Mouse (Mus musculus) hindbrain, embryonic 16.5 days (tissue): Measurements from ENCODE around the gene Trim24. TPM values are rescaled to one million over a fixed set of nuclear protein-coding genes. Genes with fewer than 3 reads are reported as not detected.
"Not testable (repeated sequence)": the region's sequence is repeated elsewhere in the genome, so short reads cannot be mapped to it uniquely, and the experiment has no call there.

ENCODE experiments used
- ATAC-seq: fragments of 200-750 bp; cut with Nextera tagmentation; 2 replicates; pipeline ENCODE4 v1.8.0; 2017; ENCODE audit warnings: moderate TSS enrichment, moderate library complexity
- H3K27ac ChIP-seq: fragments of 300-500 bp; sonication (generic); 2 replicates; pipeline ENCODE4 v1.5.1; 2014; ENCODE audit warnings: low read depth, mild to moderate bottlenecking, control low read depth, low read length, moderate library complexity
- H3K27me3 ChIP-seq: fragments of 300-500 bp; sonication (generic); replicated peaks from 2 replicates; pipeline ENCODE4 v1.6.1; 2014; ENCODE audit warnings: low read length; ENCODE audit not compliant: control insufficient read depth, insufficient read depth
- H3K36me3 ChIP-seq: fragments of 300-500 bp; sonication (generic); 2 replicates; pipeline ENCODE4 v1.6.1; 2014; ENCODE audit warnings: mild to moderate bottlenecking, low read length, moderate library complexity, mixed read lengths; ENCODE audit not compliant: control insufficient read depth, insufficient read depth
- H3K4me1 ChIP-seq: fragments of 300-500 bp; sonication (generic); 2 replicates; pipeline ENCODE4 v1.6.1; 2014; ENCODE audit warnings: low read depth, low read length; ENCODE audit not compliant: control insufficient read depth, insufficient read depth
- H3K4me2 ChIP-seq: fragments of 300-500 bp; sonication (generic); 2 replicates; pipeline ENCODE4 v1.6.1; 2014; ENCODE audit warnings: mild to moderate bottlenecking, low read length, control low read depth, moderate library complexity
- H3K4me3 ChIP-seq: fragments of 300-500 bp; sonication (generic); 2 replicates; pipeline ENCODE4 v1.5.1; 2014; ENCODE audit warnings: mild to moderate bottlenecking, low read length, control low read depth, moderate library complexity
- H3K9ac ChIP-seq: fragments of 300-500 bp; sonication (generic); 2 replicates; pipeline ENCODE4 v1.6.1; 2014; ENCODE audit warnings: low read depth, mild to moderate bottlenecking, control low read depth, low read length, moderate library complexity
- H3K9me3 ChIP-seq: fragments of 300-500 bp; sonication (generic); 2 replicates; pipeline ENCODE4 v1.6.1; 2014; ENCODE audit warnings: mild to moderate bottlenecking, low read length, moderate library complexity; ENCODE audit not compliant: control insufficient read depth
- WGBS: fragments of 180-500 bp; shearing (Covaris S2); extraction: QIAGEN DNeasy Blood & Tissue Kit; methylation state at CpG from one replicate; pipeline ENCODE4 v1.1.7; 2014; 5-methylcytosine and 5-hydroxymethylcytosine counted together
- polyA plus RNA-seq: library from polyadenylated mRNA; unstranded; fragments of >200 nt; fragmentation: Nextera tagmentation; extraction: Ambion mirVana; gene quantifications from 2 replicates; pipeline ENCODE4 v1.2.1, GENCODE M21; 2015

Gene Trim24
- polyA plus RNA-seq, result 13.2 and 15.9 TPM in 2 replicates

DNA sequence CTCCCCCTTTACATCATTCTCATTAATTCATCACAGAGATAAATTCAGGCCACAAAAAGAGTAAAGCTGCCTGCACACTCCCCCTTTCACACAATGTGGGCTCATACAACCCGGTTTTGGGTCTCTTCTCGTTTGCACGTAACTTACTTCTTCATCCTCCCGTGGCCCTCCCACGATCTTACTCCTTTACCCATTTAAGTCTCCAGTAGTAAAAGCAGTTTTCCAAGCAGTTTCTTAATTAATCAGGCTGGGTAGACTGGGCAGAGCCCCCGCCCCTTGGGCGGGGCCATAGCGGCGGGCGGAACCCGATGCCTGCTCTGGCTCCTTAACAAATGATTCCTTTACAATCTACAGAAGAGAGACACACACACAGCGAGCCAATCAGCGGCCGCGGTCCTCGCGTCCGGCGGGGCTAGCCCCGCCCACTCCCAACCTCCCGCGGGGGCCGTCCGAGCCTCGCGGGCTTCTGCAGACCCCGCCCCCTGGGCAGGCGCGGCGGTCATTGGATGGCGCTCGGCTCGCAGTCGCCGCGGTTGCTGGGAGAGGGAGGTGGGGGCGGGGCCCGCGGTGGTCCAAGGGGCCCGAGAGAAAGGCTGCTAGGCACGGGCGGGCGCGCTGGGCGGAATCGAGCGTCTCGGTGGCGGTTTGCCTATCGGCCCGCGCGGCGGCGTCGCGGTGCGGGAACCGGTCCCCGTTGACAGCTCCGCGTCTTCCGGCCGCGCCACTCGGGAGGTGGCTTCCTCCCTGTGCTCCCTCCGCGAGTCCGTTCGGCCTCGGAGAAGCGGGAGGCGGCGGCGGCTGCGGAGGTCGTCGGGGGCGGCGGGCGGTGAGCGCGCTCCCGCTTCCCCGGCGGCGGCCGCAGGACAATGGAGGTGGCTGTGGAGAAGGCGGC lies at the start of gene Trim24:
TSS of gene Trim24 (plus strand) at position 567 of the 892 bp plus-strand sequence.
- Histone ChIP-seq H3K9me3 (peaks cover 25% of the 10 kb centered on the region), H3K9ac (peak within 1 kb of the TSS; percentile 97), H3K27ac (peak within 1 kb of the TSS; percentile 99), H3K4me1 (no peaks in the 10 kb centered on the region), H3K4me3 (peak within 1 kb of the TSS; percentile 92), H3K4me2 (peak within 1 kb of the TSS; percentile 59), H3K36me3 (peaks cover 9% of the 10 kb centered on the region), H3K27me3 (no peaks in the 10 kb centered on the region)
- peak; percentile 99 for ATAC-seq
- WGBS, result 1% methylated on average over 78 of the region's 89 CpGs

DNA sequence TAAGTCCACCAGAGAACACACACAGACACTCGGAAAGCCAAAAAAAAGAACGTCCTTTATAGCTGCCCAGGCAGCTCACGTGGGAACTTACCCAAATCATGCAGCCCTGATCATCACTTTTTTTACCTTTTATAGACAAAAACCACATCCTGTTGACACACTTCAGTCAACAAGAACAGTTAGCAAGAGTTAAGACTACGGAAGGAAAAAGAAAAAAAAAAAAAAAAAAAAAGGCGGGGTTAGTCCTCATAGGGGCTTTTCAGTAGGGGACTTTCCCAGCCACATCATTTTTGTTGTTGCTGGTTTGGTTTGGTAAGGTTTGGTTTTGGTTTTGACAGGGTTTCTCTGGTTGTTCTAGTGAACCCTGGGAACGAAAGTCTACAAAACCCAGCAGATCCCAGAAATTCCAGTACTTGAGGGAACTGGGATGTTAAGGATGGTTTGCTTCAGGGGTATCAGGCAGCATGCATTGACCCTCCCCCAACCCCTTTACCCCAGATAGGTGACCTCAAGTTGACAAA lies 49.0 kb upstream of the Trim24 start:
- 91% methylated on average over 6 of the region's 6 CpGs for WGBS
- no peak overlapping the region for H3K9ac ChIP-seq
- no peaks in the 10 kb centered on the region for H3K9me3 ChIP-seq
- no peak overlapping the region for H3K4me2 ChIP-seq
- no peak overlapping the region for H3K4me3 ChIP-seq
- H3K27me3 ChIP-seq, result no peaks in the 10 kb centered on the region
- no peaks in the 10 kb centered on the region for H3K4me1 ChIP-seq
- no peak overlapping the region for H3K27ac ChIP-seq
- no peak for ATAC-seq
- H3K36me3 ChIP-seq, result no peaks in the 10 kb centered on the region

DNA sequence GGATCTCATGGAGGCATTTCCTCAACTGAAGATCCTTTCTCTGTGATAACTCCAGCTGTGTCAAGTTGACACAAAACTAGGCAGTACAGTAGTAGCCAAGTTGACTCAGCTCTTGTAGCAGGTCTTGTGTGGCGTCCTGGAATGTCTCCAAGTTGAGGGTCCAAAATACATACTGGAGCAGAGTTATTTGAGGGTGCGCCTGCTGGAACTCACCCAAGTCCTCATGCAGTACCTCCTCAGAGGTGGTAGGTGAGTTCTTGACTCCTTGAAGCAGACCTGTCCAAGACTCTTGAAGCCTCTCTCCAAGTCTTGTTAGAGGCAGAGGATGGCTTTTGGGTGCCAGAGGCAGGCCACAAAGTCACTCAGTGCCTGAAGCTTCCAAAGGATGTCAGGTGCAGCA lies 48.2 kb upstream of the Trim24 start:
- no peak overlapping the region for H3K4me3 ChIP-seq
- no peaks in the 10 kb centered on the region for H3K9me3 ChIP-seq
- ATAC-seq, result no peak
- 88% methylated on average over 2 of the region's 2 CpGs for WGBS
- H3K36me3 ChIP-seq, result no peaks in the 10 kb centered on the region
- H3K4me2 ChIP-seq, result no peak overlapping the region
- H3K27me3 ChIP-seq, result no peaks in the 10 kb centered on the region
- no peak overlapping the region for H3K9ac ChIP-seq
- H3K4me1 ChIP-seq, result no peaks in the 10 kb centered on the region
- no peak overlapping the region for H3K27ac ChIP-seq

DNA sequence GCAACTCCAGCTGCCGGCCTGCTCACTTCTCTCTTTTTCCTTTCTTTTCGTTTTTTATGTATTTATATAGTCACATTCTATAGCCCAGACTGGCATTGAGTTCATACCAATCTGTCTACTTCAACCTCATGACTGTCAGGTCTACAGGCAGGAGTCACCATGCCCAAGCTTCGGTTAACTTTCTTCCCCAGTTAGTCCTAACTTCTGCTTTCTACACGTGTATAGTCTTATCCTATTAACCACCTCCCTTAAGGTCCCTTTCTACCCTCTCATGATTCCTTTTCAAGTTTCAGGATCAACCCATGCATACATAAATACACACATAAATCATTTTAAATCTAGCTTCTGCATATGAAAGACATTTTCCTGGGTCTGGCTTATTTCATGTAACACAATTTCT lies 46.9 kb upstream of the Trim24 start:
- ATAC-seq, result no peak
- no peak overlapping the region for H3K4me3 ChIP-seq
- no peak overlapping the region for H3K9ac ChIP-seq
- WGBS, result 84% methylated on average over 4 of the region's 4 CpGs
- no peak overlapping the region for H3K4me2 ChIP-seq
- no peak overlapping the region for H3K27ac ChIP-seq
- H3K9me3 ChIP-seq, result no peaks in the 10 kb centered on the region
- no peaks in the 10 kb centered on the region for H3K27me3 ChIP-seq
- H3K4me1 ChIP-seq, result no peaks in the 10 kb centered on the region
- H3K36me3 ChIP-seq, result no peaks in the 10 kb centered on the region

DNA sequence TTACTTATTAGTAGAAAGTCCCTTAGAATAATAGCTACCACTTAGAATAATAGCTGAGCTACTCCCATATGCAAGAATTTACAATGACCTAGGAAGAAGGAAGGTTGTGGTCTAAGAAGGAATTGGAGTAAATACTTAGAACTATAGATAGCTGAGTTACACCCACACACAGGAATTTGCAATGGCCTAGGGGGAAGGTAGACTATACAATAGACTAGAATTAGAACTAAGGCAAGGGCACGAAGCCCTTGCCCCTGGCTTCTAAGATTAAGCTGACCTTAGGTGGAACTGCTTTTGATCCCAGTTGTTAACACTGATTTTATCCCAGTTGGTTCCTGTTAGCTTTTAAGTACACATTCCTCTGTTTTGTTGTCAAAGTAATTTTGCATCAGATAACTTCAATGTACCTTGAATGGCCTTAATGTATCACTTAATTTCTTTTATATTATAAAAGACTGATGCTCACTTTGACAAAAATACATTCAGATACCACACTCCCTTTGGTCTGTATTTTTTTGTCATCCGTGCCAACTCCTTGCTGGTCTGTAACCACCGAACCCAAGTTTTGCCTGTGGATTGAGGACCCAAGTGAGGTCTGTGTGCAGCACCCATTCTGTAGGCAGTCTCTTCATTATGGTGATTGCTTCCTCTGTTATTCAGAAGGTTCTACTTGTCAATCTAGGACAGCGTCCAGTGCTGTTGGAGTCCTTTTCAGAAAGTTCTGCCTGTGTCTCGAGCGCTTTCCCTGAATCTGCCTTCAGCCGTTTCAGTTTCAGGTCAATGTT lies 45.1 kb upstream of the Trim24 start:
- not testable (repeated sequence) for H3K36me3 ChIP-seq, H3K27ac ChIP-seq, H3K4me3 ChIP-seq, H3K27me3 ChIP-seq, H3K4me2 ChIP-seq, H3K9ac ChIP-seq, H3K9me3 ChIP-seq, ATAC-seq, H3K4me1 ChIP-seq
- 88% methylated on average over 7 of the region's 7 CpGs for WGBS

DNA sequence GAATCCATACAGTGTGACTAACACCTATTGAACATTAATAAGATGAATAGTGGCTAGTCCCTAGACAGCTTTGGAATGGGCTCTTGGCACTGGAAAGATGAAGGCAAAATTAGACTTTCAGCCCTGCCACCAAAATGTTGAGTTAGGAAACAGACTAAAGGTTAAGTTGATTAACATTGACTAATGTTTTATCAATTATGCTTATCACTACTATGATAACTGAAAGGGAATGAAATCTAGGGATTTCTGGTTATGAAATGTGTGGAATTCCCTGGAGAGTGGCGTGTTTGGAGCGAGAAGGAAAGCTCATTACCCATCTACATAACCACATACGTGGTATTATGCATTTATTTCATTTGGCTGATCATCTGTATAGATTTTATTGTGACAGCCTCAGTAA lies 41.7 kb upstream of the Trim24 start:
- Histone ChIP-seq H3K4me1 (no peaks in the 10 kb centered on the region), H3K9me3 (peaks cover 2% of the 10 kb centered on the region; the same call in 1 of the 2 replicates), H3K4me3 (no peak overlapping the region), H3K9ac (no peak overlapping the region), H3K27ac (no peak overlapping the region), H3K4me2 (no peak overlapping the region), H3K36me3 (no peaks in the 10 kb centered on the region), H3K27me3 (no peaks in the 10 kb centered on the region)
- 84% methylated on average over 3 of the region's 3 CpGs for WGBS
- ATAC-seq, result no peak

DNA sequence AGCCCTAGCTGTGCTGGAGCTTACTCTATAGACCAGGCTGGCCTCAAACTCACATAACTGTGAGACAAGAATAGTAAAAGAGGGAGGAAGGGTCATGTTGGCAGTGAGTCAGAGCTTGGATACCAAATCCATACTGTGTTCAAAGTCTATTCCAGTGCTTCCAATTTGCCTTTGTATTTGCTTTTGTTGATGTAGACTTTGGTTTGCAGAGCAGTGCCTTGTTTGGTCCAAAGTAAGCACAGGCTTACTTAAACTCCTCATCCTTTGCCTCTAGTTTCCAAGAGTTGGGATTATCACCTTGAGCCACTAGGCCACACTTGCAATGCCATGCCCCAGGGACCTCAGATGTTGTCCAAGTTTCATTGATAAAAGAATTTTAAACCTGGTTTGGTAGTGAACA lies 41.0 kb upstream of the Trim24 start:
- Histone ChIP-seq H3K27me3 (no peaks in the 10 kb centered on the region), H3K4me3 (no peak overlapping the region), H3K4me1 (no peaks in the 10 kb centered on the region), H3K36me3 (no peaks in the 10 kb centered on the region), H3K27ac (no peak overlapping the region), H3K9me3 (peaks cover 2% of the 10 kb centered on the region; the same call in 1 of the 2 replicates), H3K4me2 (no peak overlapping the region), H3K9ac (no peak overlapping the region)
- no peak for ATAC-seq

DNA sequence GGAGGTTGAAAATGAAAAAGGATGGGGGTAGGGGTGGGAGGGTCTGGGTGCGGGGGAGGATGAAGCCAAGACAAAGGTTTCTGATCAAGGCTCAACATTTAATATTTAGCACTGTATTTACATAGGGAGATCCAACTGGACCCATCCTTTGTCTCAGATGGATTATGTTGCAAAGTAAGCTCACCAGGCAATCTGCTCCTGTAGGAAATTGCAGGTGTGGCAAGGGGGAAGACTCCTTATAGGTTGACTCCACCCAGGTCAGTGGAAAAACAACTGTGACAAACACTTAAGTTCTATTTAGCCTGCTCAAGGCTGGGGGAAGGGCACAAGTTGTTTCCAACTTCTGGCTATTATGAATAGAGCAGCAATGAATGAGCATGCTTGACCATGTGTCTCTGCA lies 36.9 kb upstream of the Trim24 start:
- no peak for ATAC-seq
- Histone ChIP-seq H3K4me3 (no peak overlapping the region), H3K4me2 (no peak overlapping the region), H3K4me1 (no peaks in the 10 kb centered on the region), H3K27me3 (no peaks in the 10 kb centered on the region), H3K9ac (no peak overlapping the region), H3K36me3 (no peaks in the 10 kb centered on the region), H3K27ac (no peak overlapping the region), H3K9me3 (peaks cover 2% of the 10 kb centered on the region; the same call in 1 of the 2 replicates)
- WGBS, result 90% methylated on average over 1 of the region's 1 CpGs

DNA sequence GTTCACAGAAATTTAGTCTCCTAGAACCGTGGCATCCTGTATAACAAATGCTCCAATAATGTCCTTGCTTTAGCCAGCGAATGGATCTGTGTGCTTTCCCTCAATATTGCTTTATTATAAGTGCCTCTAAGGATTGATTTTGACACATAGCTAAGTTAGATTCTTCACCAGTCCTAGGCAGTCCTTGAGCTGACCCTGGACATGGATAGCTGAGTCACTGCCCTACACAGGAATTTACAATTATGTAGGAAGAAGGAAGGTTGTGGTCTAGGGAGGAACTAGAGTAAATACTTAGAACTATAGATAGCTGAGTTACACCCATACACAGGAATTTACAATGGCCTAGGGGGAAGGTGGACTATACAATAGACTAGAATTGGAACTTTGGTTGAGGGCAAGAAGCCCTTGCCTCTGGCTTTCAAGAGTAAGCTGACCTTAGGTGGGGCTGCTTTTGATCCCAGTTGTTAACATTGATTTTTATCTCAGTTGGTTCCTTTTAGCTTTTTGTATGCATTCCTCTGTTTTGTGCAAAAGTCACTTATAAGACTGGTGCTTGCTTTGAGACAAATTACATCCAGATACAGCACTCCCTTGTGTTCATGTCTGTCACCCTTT lies 33.6 kb upstream of the Trim24 start:
- H3K9me3 ChIP-seq, H3K4me2 ChIP-seq, H3K4me3 ChIP-seq, H3K4me1 ChIP-seq, H3K36me3 ChIP-seq, H3K9ac ChIP-seq, ATAC-seq, H3K27ac ChIP-seq, H3K27me3 ChIP-seq: not testable (repeated sequence)
- WGBS, result 88% methylated on average over 2 of the region's 2 CpGs
